Mouse (Mus musculus): ENCODE measurements around the gene Tango6. TPM values are rescaled to one million over a fixed set of nuclear protein-coding genes. Genes with fewer than 3 reads are reported as not detected.

Tango6 gene
- polyA plus RNA-seq, 1 experiment from 2014 or later = 9.0 TPM

GRCm38 (mm10) chr8:106892210-106892805, 209.4 kb downstream of the Tango6 start:
- Histone ChIP-seq H3K4me2 (ENCODE audit: low read depth) (peak overlapping the region; percentile 51), H3K27ac (ENCODE audit: low read depth, low read length) (peak overlapping the region; percentile 94), H3K4me3 (ENCODE audit: low read depth, low read length) (peak overlapping the region; percentile 96), H3K9ac (ENCODE audit: low read length) (peak overlapping the region; percentile 98), H3K4me1 (ENCODE audit: control insufficient read depth, insufficient read depth, low read length) (0 out of 2 replicates have a peak, but pooled peaks cover 5% of the 10 kb centered on the region), H3K27me3 (ENCODE audit: control insufficient read depth, insufficient read depth, low read length) (no peaks in the 10 kb centered on the region), H3K36me3 (ENCODE audit: control insufficient read depth, insufficient read depth, low read length) (no peaks in the 10 kb centered on the region; the same call in 1 of the 2 replicates), H3K9me3 (ENCODE audit: control insufficient read depth, low read length) (no peaks in the 10 kb centered on the region)
- 1% methylated on average over 15 of the region's 15 CpGs for WGBS
- ATAC-seq (ENCODE audit: insufficient read depth, low FRiP score, low TSS enrichment) = no peak; the same call in 1 of the 2 replicates
- peak; percentile 51 for DNase-seq (ENCODE audit: low spot score)

GRCm38 (mm10) chr8:106892806-106893451, 210.1 kb downstream of the Tango6 start:
- Histone ChIP-seq H3K4me3 (ENCODE audit: low read depth, low read length) (peak overlapping the region; percentile 96), H3K27ac (ENCODE audit: low read depth, low read length) (peak overlapping the region; percentile 94), H3K9me3 (ENCODE audit: control insufficient read depth, low read length) (no peaks in the 10 kb centered on the region), H3K9ac (ENCODE audit: low read length) (peak overlapping the region; percentile 98), H3K4me1 (ENCODE audit: control insufficient read depth, insufficient read depth, low read length) (0 out of 2 replicates have a peak, but pooled peaks cover 5% of the 10 kb centered on the region), H3K27me3 (ENCODE audit: control insufficient read depth, insufficient read depth, low read length) (no peaks in the 10 kb centered on the region), H3K36me3 (ENCODE audit: control insufficient read depth, insufficient read depth, low read length) (no peaks in the 10 kb centered on the region; the same call in 1 of the 2 replicates), H3K4me2 (ENCODE audit: low read depth) (peak overlapping the region; percentile 51)
- DNase-seq (ENCODE audit: low spot score) = peak; percentile 69
- WGBS = under 1% methylated on average over 39 of the region's 57 CpGs
- ATAC-seq (ENCODE audit: insufficient read depth, low FRiP score, low TSS enrichment) = peak; percentile 76

GRCm38 (mm10) chr8:106893481-106894156, 210.8 kb downstream of the Tango6 start, which contains the start of gene Utp4:
Gene Utp4 (plus strand): TSS chr8:106893636.
- Histone ChIP-seq H3K9ac (ENCODE audit: low read length) (peak within 1 kb of the TSS; percentile 98), H3K4me1 (ENCODE audit: control insufficient read depth, insufficient read depth, low read length) (0 out of 2 replicates have a peak, but pooled peaks cover 5% of the 10 kb centered on the region), H3K27ac (ENCODE audit: low read depth, low read length) (peak within 1 kb of the TSS; percentile 94), H3K9me3 (ENCODE audit: control insufficient read depth, low read length) (no peaks in the 10 kb centered on the region), H3K27me3 (ENCODE audit: control insufficient read depth, insufficient read depth, low read length) (no peaks in the 10 kb centered on the region), H3K4me2 (ENCODE audit: low read depth) (peak within 1 kb of the TSS; percentile 72), H3K4me3 (ENCODE audit: low read depth, low read length) (peak within 1 kb of the TSS; percentile 96), H3K36me3 (ENCODE audit: control insufficient read depth, insufficient read depth, low read length) (no peaks in the 10 kb centered on the region; the same call in none of the 2 replicates)
- ATAC-seq (ENCODE audit: insufficient read depth, low FRiP score, low TSS enrichment) = peak; percentile 94
- DNase-seq (ENCODE audit: low spot score) = peak; percentile 93
- WGBS = 1% methylated on average over 59 of the region's 63 CpGs

- no peak overlapping the region for H3K27ac ChIP-seq (ENCODE audit: low read depth, low read length)
- H3K9ac ChIP-seq (ENCODE audit: low read length) = no peak overlapping the region
- DNase-seq (ENCODE audit: low spot score) (no peak), ATAC-seq (ENCODE audit: insufficient read depth, low FRiP score, low TSS enrichment) (no peak)
- H3K4me2 ChIP-seq (ENCODE audit: low read depth) = no peak overlapping the region
- peaks cover 4% of the 10 kb centered on the region for H3K36me3 ChIP-seq (ENCODE audit: control insufficient read depth, insufficient read depth, low read length)
- H3K27me3 ChIP-seq (ENCODE audit: control insufficient read depth, insufficient read depth, low read length) = no peaks in the 10 kb centered on the region
- 83% methylated on average over 5 of the region's 5 CpGs for WGBS
- no peaks in the 10 kb centered on the region for H3K4me1 ChIP-seq (ENCODE audit: control insufficient read depth, insufficient read depth, low read length)
- no peaks in the 10 kb centered on the region for H3K9me3 ChIP-seq (ENCODE audit: control insufficient read depth, low read length)
- H3K4me3 ChIP-seq (ENCODE audit: low read depth, low read length) = no peak overlapping the region
Measured at GRCm38 (mm10) chr8:106899473-106899872, 216.6 kb downstream of the Tango6 start.

Other genes with a start within 250 kb of the Tango6 start
- gene 6030452D12Rik, start 182.5 kb upstream of the Tango6 start, polyA plus RNA-seq (2014; fragmentation: Nextera tagmentation; extraction: Ambion mirVana) = not detected in 2 replicates
- gene Cdh3, start 172.2 kb upstream of the Tango6 start, polyA plus RNA-seq (2014; fragmentation: Nextera tagmentation; extraction: Ambion mirVana) = 5.4 and 7.5 TPM in 2 replicates
- 4.8 and 7.6 TPM in 2 replicates for gene Gm10073, start 109.6 kb upstream of the Tango6 start, polyA plus RNA-seq (2014; fragmentation: Nextera tagmentation; extraction: Ambion mirVana)
- 5.6 and 5.7 TPM in 2 replicates for gene Cdh1, start 79.7 kb upstream of the Tango6 start, polyA plus RNA-seq (2014; fragmentation: Nextera tagmentation; extraction: Ambion mirVana)
- 0.09 and 0.28 TPM in 2 replicates for gene Has3, start 187.2 kb downstream of the Tango6 start, polyA plus RNA-seq (2014; fragmentation: Nextera tagmentation; extraction: Ambion mirVana)
- gene Utp4, start 210.6 kb downstream of the Tango6 start, polyA plus RNA-seq (2014; fragmentation: Nextera tagmentation; extraction: Ambion mirVana) = 71.7 and 80.0 TPM in 2 replicates